Mouse (Mus musculus): Measurements from ENCODE around the gene Thrb. TPM values are rescaled to one million over a fixed set of nuclear protein-coding genes. Genes with fewer than 3 reads are reported as not detected.

Thrb gene
- polyA plus RNA-seq, 1 experiment = 22.0 TPM

- Histone ChIP-seq H3K27ac (replicated peaks; ENCODE audit: low read depth, low read length) (no peak overlapping the region), H3K4me1 (ENCODE audit: control insufficient read depth, insufficient read depth, insufficient read length, low read length) (no peaks in the 10 kb centered on the region), H3K4me3 (ENCODE audit: insufficient read depth, low read depth, low read length) (no peak overlapping the region)
Observed at GRCm38 (mm10) chr14:17954038-17954437, 294.0 kb downstream of the Thrb start.

GRCm38 (mm10) chr14:17959901-17960300 is 299.8 kb downstream of the Thrb start:
- no peaks in the 10 kb centered on the region for H3K4me1 ChIP-seq (ENCODE audit: control insufficient read depth, insufficient read depth, insufficient read length, low read length)
- no peak overlapping the region for H3K4me3 ChIP-seq (ENCODE audit: insufficient read depth, low read depth, low read length)
- no peak overlapping the region for H3K27ac ChIP-seq (replicated peaks; ENCODE audit: low read depth, low read length)

DNA sequence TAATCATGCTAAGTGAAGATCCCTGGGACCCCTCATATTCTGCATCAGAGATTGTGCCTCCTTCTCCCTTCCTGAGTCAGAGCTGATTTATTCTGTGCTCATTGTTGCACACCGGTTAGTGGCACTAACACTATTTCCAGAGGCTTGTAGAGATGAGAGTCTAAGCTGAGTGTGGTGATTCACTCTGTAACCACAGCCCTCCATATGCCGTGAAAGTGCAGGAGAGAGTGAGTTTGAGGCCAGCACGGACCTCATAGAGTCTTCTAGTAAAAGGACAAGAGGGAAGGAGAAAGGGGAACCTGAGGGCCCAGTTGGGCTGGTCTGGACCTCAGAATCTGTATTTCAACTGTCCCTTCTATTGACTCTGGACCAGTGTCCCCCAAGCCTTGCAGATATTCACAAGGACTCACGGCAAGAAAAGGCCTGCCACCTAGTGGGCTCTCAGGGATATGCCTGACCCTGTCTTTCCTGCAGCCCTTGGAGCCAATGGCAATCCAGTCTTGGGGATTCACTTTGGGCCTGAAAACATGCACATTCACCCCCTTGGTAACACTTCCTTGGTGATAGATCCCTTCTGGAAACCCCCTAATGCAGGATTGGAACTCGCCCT is 307.2 kb downstream of the Thrb start:
- Histone ChIP-seq H3K27ac (replicated peaks; ENCODE audit: low read depth, low read length) (no peak overlapping the region), H3K4me3 (ENCODE audit: insufficient read depth, low read depth, low read length) (no peak overlapping the region), H3K4me1 (ENCODE audit: control insufficient read depth, insufficient read depth, insufficient read length, low read length) (no peaks in the 10 kb centered on the region)

DNA sequence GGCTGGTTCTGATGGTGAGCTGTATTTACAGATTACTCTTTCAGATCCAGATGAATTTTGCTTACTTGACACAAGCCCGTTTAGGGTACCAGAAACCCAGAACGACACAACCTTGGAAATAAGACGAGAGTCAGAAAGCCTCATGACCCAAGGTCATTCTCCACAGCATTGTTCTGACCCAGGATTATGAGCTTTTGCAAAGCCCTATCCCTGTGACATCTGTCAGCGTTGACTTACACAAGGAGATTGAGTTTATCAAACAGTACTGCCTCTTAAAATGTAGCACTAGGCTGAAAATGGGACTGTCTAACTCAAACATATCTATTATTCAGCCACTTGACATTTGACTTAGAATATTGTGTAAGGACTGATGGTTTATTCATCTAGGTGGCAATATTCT is 312.1 kb downstream of the Thrb start:
- H3K4me3 ChIP-seq (ENCODE audit: insufficient read depth, low read depth, low read length) = no peak overlapping the region
- no peaks in the 10 kb centered on the region for H3K4me1 ChIP-seq (ENCODE audit: control insufficient read depth, insufficient read depth, insufficient read length, low read length)
- no peak overlapping the region for H3K27ac ChIP-seq (replicated peaks; ENCODE audit: low read depth, low read length)

DNA sequence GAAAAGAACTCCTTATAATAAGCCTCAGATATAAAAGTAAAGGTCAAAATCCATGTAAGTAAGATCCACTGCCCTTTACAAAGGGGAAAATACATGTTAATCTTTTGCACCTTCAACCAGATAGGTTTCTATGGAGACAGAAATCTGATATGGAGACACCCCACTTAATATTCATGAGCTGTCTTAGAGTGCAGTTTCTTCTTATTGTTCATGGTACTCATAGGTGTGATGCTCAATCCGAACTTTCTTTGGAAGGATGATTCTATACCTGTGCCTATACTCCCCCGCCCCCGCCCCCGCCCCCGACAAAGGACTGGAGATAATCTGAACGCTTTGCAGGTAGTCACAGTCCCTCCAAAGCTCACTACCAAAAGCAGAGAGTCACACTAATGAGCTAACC is 312.6 kb downstream of the Thrb start:
- Histone ChIP-seq H3K4me1 (ENCODE audit: control insufficient read depth, insufficient read depth, insufficient read length, low read length) (no peaks in the 10 kb centered on the region), H3K4me3 (ENCODE audit: insufficient read depth, low read depth, low read length) (no peak overlapping the region), H3K27ac (replicated peaks; ENCODE audit: low read depth, low read length) (no peak overlapping the region)

DNA sequence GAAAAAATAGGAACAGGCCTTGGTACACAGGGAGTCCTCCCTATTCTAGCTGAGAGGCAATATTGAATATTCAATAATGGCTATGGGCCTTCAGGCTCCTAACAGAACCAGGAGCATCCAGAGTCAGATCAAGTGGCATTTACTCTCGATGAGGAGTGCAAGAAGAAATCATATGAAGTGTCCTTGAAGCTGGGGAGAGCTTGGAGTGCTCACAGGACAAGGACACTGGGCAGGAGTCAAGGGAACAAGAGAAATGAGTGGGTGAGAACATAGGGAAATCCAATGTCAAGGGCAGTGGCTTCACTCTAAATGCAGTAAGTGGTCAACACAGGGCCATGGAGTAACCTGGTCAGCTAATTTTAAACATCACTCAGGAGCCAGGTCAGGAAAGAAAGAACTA is 315.7 kb downstream of the Thrb start:
- Histone ChIP-seq H3K27ac (replicated peaks; ENCODE audit: low read depth, low read length) (no peak overlapping the region), H3K4me3 (ENCODE audit: insufficient read depth, low read depth, low read length) (no peak overlapping the region), H3K4me1 (ENCODE audit: control insufficient read depth, insufficient read depth, insufficient read length, low read length) (no peaks in the 10 kb centered on the region)

GRCm38 (mm10) chr14:17978259-17978658 is 318.2 kb downstream of the Thrb start:
- no peak overlapping the region for H3K4me3 ChIP-seq (ENCODE audit: insufficient read depth, low read depth, low read length)
- no peak overlapping the region for H3K27ac ChIP-seq (replicated peaks; ENCODE audit: low read depth, low read length)

GRCm38 (mm10) chr14:17981258-17981657 is 321.2 kb downstream of the Thrb start:
- H3K4me3 ChIP-seq (ENCODE audit: insufficient read depth, low read depth, low read length) = no peak overlapping the region
- H3K4me1 ChIP-seq (ENCODE audit: control insufficient read depth, insufficient read depth, insufficient read length, low read length) = no peaks in the 10 kb centered on the region
- H3K27ac ChIP-seq (replicated peaks; ENCODE audit: low read depth, low read length) = no peak overlapping the region

More at GRCm38 (mm10) chr14:17978259-17978658, 318.2 kb downstream of the Thrb start:
- no peaks in the 10 kb centered on the region for H3K4me1 ChIP-seq (ENCODE audit: control insufficient read depth, insufficient read depth, insufficient read length, low read length)

- Histone ChIP-seq H3K27ac (replicated peaks; ENCODE audit: low read depth, low read length) (no peak overlapping the region), H3K4me3 (ENCODE audit: insufficient read depth, low read depth, low read length) (no peak overlapping the region), H3K4me1 (ENCODE audit: control insufficient read depth, insufficient read depth, insufficient read length, low read length) (no peaks in the 10 kb centered on the region)
Observed at GRCm38 (mm10) chr14:17982017-17982416, 322.0 kb downstream of the Thrb start.

GRCm38 (mm10) chr14:17983390-17983789 is 323.3 kb downstream of the Thrb start:
- no peak overlapping the region for H3K4me3 ChIP-seq (ENCODE audit: insufficient read depth, low read depth, low read length)
- H3K27ac ChIP-seq (replicated peaks; ENCODE audit: low read depth, low read length) = no peak overlapping the region
- no peaks in the 10 kb centered on the region for H3K4me1 ChIP-seq (ENCODE audit: control insufficient read depth, insufficient read depth, insufficient read length, low read length)

- no peaks in the 10 kb centered on the region for H3K4me1 ChIP-seq (ENCODE audit: control insufficient read depth, insufficient read depth, insufficient read length, low read length)
- no peak overlapping the region for H3K27ac ChIP-seq (replicated peaks; ENCODE audit: low read depth, low read length)
- H3K4me3 ChIP-seq (ENCODE audit: insufficient read depth, low read depth, low read length) = no peak overlapping the region
Observed at GRCm38 (mm10) chr14:17983839-17984238, 323.8 kb downstream of the Thrb start.

DNA sequence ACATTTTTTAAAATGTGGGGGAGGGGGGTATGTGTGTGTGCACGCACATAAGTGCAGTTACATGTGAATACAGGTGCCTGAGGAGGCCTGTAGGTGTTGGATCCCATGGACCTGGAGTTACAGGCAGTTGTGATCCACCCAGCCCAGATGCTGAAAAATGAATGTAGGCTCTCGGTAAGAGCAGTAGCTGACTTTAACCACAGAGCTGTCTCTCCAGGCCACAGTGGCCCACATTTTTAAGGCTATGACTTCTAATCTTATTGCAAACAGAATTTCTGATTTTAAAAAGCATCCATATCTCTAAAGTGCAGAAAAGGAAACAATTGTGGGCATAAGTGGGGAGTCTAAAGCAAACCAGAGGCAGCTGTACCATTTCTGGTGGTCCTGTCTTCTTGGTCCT is 328.5 kb downstream of the Thrb start:
- H3K27ac ChIP-seq (replicated peaks; ENCODE audit: low read depth, low read length) = no peak overlapping the region
- H3K4me3 ChIP-seq (ENCODE audit: insufficient read depth, low read depth, low read length) = no peak overlapping the region

GRCm38 (mm10) chr14:17989182-17989581 is 329.1 kb downstream of the Thrb start:
- Histone ChIP-seq H3K27ac (replicated peaks; ENCODE audit: low read depth, low read length) (no peak overlapping the region), H3K4me3 (ENCODE audit: insufficient read depth, low read depth, low read length) (no peak overlapping the region), H3K4me1 (ENCODE audit: control insufficient read depth, insufficient read depth, insufficient read length, low read length) (no peaks in the 10 kb centered on the region)

More for the DNA sequence above, 328.5 kb downstream of the Thrb start:
- H3K4me1 ChIP-seq (ENCODE audit: control insufficient read depth, insufficient read depth, insufficient read length, low read length) = no peaks in the 10 kb centered on the region

DNA sequence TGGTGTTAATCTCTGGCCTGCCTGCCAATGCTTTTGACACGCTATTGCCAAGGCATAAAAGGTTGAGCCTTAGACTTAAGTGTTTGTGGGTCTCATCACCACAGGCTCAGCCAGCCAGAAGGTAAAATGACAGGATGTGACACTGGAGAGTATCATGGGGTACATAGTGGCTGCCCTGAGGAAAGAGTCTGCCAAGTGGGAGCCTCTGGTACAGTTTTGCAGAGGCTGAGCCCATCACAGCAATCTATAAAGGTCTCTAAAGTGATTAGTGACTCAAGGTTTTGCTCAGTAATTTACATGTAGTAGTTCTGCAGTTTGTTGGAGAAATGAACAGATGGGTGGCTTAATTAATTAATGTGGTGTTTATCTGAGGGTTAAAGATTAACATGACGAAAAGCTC is 330.1 kb downstream of the Thrb start:
- Histone ChIP-seq H3K4me1 (ENCODE audit: control insufficient read depth, insufficient read depth, insufficient read length, low read length) (no peaks in the 10 kb centered on the region), H3K27ac (replicated peaks; ENCODE audit: low read depth, low read length) (no peak overlapping the region), H3K4me3 (ENCODE audit: insufficient read depth, low read depth, low read length) (no peak overlapping the region)

DNA sequence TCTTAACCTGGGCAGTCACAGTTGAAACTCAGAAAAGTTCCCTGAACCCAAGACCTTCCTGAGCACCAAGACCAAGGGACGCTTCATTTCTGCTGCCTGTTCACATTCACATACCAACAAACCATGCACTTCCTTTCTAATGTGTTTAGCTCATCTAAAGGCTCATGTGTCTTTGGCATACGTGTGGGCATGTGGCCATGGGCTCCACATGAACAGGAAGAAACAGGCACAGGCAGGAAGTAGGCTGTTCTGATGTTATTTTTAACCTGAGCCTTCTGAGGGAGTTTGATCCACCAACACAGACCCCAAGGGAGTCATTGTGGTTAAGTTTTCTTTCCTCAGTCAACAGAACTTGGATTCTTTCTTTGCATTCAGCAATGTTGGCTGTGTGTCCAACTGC is 341.8 kb downstream of the Thrb start:
- H3K4me1 ChIP-seq (ENCODE audit: control insufficient read depth, insufficient read depth, insufficient read length, low read length) = peaks cover 6% of the 10 kb centered on the region
- no peak overlapping the region for H3K4me3 ChIP-seq (ENCODE audit: insufficient read depth, low read depth, low read length)
- H3K27ac ChIP-seq (replicated peaks; ENCODE audit: low read depth, low read length) = no peak overlapping the region

GRCm38 (mm10) chr14:18003686-18004085 is 343.6 kb downstream of the Thrb start:
- Histone ChIP-seq H3K4me1 (ENCODE audit: control insufficient read depth, insufficient read depth, insufficient read length, low read length) (peaks cover 6% of the 10 kb centered on the region), H3K4me3 (ENCODE audit: insufficient read depth, low read depth, low read length) (no peak overlapping the region), H3K27ac (replicated peaks; ENCODE audit: low read depth, low read length) (no peak overlapping the region)

Measured in brown adipose tissue, adult 24 weeks (tissue).